Mouse (Mus musculus): ENCODE data around the gene Gabra5. TPM values are rescaled to one million over a fixed set of nuclear protein-coding genes. Genes with fewer than 3 reads are reported as not detected.

Gabra5 gene
- polyA plus RNA-seq, 1 experiment from 2014 or later: 0.18 TPM

Other genes with a start within 250 kb of the Gabra5 start
- gene Gabrg3, start 122.9 kb downstream of the Gabra5 start, polyA plus RNA-seq (2014; fragmentation: Nextera tagmentation; extraction: Ambion mirVana): 0.78 and 0.96 TPM in 2 replicates
- gene Gabrb3, start 90.4 kb downstream of the Gabra5 start, polyA plus RNA-seq (2014; fragmentation: Nextera tagmentation; extraction: Ambion mirVana): 0.99 and 1.1 TPM in 2 replicates

All from heart, embryonic 14.5 days (tissue).